Mouse (Mus musculus) midbrain, embryonic 10.5 days (tissue): Measurements from ENCODE around the gene Gsta4. TPM values are rescaled to one million over a fixed set of nuclear protein-coding genes. Genes with fewer than 3 reads are reported as not detected.
"Not testable (repeated sequence)": the region's sequence is repeated elsewhere in the genome, so short reads cannot be mapped to it uniquely, and the experiment has no call there.

Experiments used
- DNase-seq: peaks from one replicate; pipeline ENCODE4 v3.0.0-alpha.2; 2017; ENCODE audit warnings: low spot score
- H3K27ac ChIP-seq: fragments of 300-500 bp; sonication (generic); replicated peaks from 2 replicates; pipeline ENCODE4 v1.5.1; 2016; ENCODE audit warnings: mild to moderate bottlenecking
- H3K27me3 ChIP-seq: fragments of 300-500 bp; sonication (generic); 2 replicates; pipeline ENCODE4 v1.6.1; 2016; ENCODE audit warnings: low read depth, mild to moderate bottlenecking; ENCODE audit not compliant: poor library complexity, severe bottlenecking
- H3K36me3 ChIP-seq: fragments of 300-500 bp; sonication (generic); 2 replicates; pipeline ENCODE4 v1.6.1; 2016; ENCODE audit warnings: mild to moderate bottlenecking, moderate library complexity
- H3K4me1 ChIP-seq: fragments of 300-500 bp; sonication (generic); 2 replicates; pipeline ENCODE4 v1.6.1; 2016
- H3K4me3 ChIP-seq: fragments of 300-500 bp; sonication (generic); 2 replicates; pipeline ENCODE4 v1.5.1; 2016; ENCODE audit warnings: mild to moderate bottlenecking, moderate library complexity
- H3K9me3 ChIP-seq: fragments of 300-500 bp; sonication (generic); replicated peaks from 2 replicates; pipeline ENCODE4 v1.6.1; 2016; ENCODE audit warnings: mild to moderate bottlenecking
- WGBS: fragments of 180-500 bp; shearing (Covaris S2); methylation state at CpG from one replicate; pipeline ENCODE4 v1.1.7; 2016; 5-methylcytosine and 5-hydroxymethylcytosine counted together
- polyA plus RNA-seq: library from polyadenylated mRNA; unstranded; fragments of >200 nt; fragmentation: Nextera tagmentation; extraction: Ambion mirVana; gene quantifications from 2 replicates; pipeline ENCODE4 v1.2.1, GENCODE M21; 2016

The Gsta4 gene
- 35.6 and 53.6 TPM in 2 replicates for polyA plus RNA-seq

DNA sequence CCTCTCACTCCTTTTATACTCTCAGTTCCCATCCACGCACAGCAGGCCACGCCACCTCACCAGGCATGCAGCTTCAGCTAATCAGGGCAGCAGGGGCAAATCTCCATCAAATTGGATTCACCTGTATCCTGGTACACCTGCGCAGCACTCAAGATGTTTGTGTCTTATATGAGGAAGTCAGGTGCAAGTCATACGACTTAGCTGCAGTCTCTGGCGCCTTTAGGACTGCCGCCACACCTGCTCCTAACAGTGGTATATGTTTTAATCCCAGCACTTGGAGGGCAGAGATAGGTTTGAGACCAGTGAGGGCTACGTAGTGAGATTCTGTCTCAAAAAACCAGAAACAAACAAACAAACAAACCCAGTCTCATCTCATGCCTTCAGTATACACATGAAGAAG is at the start of gene Gsta4:
Gene Gsta4, plus strand, starts transcription at position 301 of the 400 bp plus-strand sequence.
- WGBS: 95% methylated on average over 5 of the region's 7 CpGs
- DNase-seq, H3K4me3 ChIP-seq, H3K27me3 ChIP-seq, H3K9me3 ChIP-seq, H3K36me3 ChIP-seq, H3K4me1 ChIP-seq, H3K27ac ChIP-seq: not testable (repeated sequence)

DNA sequence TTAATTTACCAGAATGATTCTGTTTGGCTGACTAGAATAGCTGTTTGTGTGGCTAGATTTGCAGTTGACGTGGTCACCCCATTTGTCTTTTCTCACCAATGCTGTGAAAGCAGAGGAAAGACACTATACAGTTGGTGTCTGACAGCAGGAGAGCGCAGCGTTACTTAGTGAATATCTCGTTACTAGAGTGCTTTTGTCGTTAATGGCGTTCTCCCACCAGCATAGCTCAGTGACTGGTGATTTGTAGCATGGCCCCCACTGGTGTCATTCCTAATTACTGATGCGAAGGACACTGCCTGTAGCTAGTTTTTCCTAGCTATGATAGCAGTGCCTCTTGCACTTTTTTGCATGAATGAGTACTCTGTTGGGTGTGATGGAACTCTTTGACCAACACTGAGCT is 46.9 kb upstream of the Gsta4 start:
- Histone ChIP-seq H3K4me1 (no peaks in the 10 kb centered on the region), H3K27me3 (no peaks in the 10 kb centered on the region), H3K4me3 (no peak overlapping the region), H3K9me3 (no peaks in the 10 kb centered on the region), H3K27ac (no peak overlapping the region), H3K36me3 (peaks cover 94% of the 10 kb centered on the region)
- DNase-seq: no peak
- 89% methylated on average over 7 of the region's 7 CpGs for WGBS

DNA sequence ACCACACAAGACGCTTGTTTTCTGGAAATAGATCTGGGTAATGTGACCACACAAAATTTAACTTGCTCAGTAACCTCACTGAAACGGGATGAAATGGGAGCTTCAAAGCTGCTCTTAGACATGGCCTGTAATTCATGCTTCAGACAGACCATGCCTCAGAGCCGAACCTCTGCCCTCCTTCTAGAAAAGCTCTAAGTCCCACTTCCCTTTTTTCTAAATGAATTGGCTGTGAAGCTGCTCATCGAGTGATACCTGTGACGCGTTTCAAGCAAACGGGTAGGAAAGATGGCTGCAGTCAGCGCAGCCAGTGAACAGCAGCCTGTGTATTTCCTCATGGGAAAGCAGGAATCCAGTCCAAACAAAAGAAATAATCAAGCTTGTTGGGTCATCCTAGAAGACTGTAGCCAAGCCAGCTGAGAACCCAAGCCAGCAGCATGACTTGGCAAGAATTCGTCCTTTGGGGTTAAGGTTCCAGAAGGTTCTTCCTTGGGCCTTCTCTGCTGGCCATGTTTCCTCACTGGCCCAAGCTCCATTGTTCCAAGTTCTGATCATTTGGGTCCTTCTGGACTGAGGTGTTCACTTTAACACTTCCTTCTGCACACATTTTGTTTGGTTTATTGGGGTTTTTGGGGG is 44.4 kb upstream of the Gsta4 start:
- H3K9me3 ChIP-seq: peaks cover 11% of the 10 kb centered on the region; the same call in 1 of the 2 replicates
- no peak overlapping the region for H3K4me3 ChIP-seq
- H3K4me1 ChIP-seq: no peaks in the 10 kb centered on the region
- H3K27me3 ChIP-seq: no peaks in the 10 kb centered on the region
- peaks cover 94% of the 10 kb centered on the region for H3K36me3 ChIP-seq
- H3K27ac ChIP-seq: no peak overlapping the region
- WGBS: 95% methylated on average over 9 of the region's 9 CpGs
- DNase-seq: no peak

DNA sequence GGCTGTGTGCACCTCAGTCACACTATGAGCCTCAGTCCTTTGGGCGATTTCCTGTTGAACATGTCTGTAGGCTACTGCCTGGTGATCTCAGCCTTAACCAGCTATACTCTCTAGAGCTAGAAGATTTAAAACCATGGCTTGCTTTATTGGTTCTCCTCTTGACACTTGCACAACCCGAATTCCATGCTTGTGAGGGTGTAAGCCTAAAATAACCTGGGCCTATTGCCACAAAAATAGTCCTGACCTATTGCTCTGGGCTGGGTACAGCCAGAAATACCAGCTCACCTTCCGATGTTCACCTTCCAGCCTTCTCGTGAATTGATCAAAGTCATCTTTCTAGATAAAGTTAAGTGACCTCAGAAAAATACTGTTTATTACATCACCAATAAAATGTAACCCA is 43.1 kb upstream of the Gsta4 start:
- no peak for DNase-seq
- Histone ChIP-seq H3K27me3 (no peaks in the 10 kb centered on the region), H3K4me1 (no peaks in the 10 kb centered on the region), H3K4me3 (no peak overlapping the region), H3K36me3 (peaks cover 94% of the 10 kb centered on the region), H3K27ac (no peak overlapping the region), H3K9me3 (peaks cover 11% of the 10 kb centered on the region; the same call in 1 of the 2 replicates)
- WGBS: 92% methylated on average over 4 of the region's 4 CpGs

DNA sequence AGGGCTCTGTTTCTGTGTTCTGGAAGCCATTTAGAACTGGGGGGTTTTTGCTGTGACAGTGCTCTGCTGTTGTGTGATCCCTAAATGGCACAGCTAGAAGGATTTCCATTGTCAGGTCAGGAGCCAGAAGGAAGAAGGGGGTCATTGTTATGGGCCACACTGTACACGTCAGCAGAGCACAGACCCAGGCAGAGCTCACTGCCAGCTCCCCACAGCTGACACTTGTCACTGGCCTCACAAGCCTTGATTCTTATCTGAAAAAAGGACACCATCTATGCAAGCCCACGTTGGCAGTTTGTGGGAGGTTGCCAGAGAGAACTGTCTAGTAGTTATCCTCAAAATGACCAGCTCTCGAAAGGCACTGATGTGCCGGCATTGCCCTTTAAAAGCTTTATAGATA is 36.5 kb upstream of the Gsta4 start:
- Histone ChIP-seq H3K27ac (no peak overlapping the region), H3K27me3 (no peaks in the 10 kb centered on the region), H3K4me1 (no peaks in the 10 kb centered on the region; the same call in 1 of the 2 replicates), H3K4me3 (no peak overlapping the region), H3K36me3 (peaks cover 93% of the 10 kb centered on the region), H3K9me3 (peaks cover 11% of the 10 kb centered on the region; the same call in 1 of the 2 replicates)
- 79% methylated on average over 4 of the region's 4 CpGs for WGBS
- no peak for DNase-seq

DNA sequence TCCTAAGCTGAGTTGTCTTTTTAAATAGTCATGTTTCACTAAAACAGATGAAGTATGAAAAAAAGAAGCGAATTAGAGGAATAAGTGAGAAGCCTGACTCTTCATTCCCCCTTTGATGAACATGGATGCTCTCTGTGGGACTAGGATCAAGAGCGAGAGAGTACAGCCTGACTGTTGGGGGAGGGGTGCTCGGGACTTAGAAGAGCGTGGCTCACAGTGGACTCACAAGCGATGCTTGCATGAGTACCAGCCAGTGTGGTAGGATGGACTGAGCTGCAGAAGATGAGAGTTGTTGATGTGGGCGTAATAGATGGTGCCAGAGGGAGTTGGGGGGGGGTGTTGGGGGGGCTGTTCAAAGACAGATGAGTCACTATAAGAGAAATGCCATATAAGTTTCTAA is 35.9 kb upstream of the Gsta4 start:
- Histone ChIP-seq H3K4me3 (no peak overlapping the region), H3K4me1 (no peaks in the 10 kb centered on the region; the same call in 1 of the 2 replicates), H3K27ac (no peak overlapping the region), H3K36me3 (peaks cover 93% of the 10 kb centered on the region), H3K9me3 (peaks cover 7% of the 10 kb centered on the region; the same call in 1 of the 2 replicates), H3K27me3 (no peaks in the 10 kb centered on the region)
- DNase-seq: no peak
- 84% methylated on average over 6 of the region's 6 CpGs for WGBS

DNA sequence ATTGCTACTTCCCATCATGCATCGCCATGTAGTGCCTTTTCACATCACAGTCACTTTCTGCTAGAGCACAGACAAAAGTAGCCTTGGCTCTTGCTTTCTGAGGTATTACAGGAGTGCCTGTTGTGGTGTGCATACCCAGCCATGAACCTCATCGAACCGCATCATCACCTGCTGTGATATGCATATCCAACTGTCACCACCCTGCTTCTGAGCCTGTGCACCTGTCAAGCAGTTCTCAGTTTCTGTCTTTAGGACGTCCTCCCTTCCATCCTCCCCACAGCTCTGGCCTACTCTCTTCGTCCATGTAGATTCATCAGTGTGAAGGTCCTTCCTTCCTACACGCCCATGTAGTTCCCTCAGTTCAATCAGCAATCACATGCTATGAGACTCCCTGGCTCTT is 34.4 kb upstream of the Gsta4 start:
- no peak overlapping the region for H3K4me3 ChIP-seq
- H3K27ac ChIP-seq: no peak overlapping the region
- no peak for DNase-seq
- no peaks in the 10 kb centered on the region; the same call in 1 of the 2 replicates for H3K4me1 ChIP-seq
- 92% methylated on average over 6 of the region's 6 CpGs for WGBS
- H3K36me3 ChIP-seq: peaks cover 91% of the 10 kb centered on the region
- no peaks in the 10 kb centered on the region for H3K27me3 ChIP-seq
- H3K9me3 ChIP-seq: no peaks in the 10 kb centered on the region

DNA sequence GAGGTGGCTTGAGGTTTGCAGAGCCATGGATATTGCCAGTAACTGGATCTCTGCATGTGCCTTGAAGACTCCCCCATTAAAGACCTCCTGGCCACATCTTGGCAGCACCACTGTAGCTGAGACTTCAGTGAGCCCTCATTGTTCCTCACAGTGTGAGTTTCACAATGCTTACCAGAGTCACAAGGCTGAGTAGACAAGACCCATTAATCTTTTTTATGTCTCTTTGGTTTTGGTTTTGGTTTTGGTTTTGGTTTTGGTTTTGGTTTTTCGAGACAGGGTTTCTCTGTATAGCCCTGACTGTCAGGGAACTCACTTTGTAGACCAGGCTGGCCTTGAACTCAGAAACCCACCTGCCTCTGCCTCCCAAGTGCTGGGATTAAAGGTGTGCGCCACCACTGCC is 32.8 kb upstream of the Gsta4 start:
- WGBS: 95% methylated on average over 2 of the region's 2 CpGs

DNA sequence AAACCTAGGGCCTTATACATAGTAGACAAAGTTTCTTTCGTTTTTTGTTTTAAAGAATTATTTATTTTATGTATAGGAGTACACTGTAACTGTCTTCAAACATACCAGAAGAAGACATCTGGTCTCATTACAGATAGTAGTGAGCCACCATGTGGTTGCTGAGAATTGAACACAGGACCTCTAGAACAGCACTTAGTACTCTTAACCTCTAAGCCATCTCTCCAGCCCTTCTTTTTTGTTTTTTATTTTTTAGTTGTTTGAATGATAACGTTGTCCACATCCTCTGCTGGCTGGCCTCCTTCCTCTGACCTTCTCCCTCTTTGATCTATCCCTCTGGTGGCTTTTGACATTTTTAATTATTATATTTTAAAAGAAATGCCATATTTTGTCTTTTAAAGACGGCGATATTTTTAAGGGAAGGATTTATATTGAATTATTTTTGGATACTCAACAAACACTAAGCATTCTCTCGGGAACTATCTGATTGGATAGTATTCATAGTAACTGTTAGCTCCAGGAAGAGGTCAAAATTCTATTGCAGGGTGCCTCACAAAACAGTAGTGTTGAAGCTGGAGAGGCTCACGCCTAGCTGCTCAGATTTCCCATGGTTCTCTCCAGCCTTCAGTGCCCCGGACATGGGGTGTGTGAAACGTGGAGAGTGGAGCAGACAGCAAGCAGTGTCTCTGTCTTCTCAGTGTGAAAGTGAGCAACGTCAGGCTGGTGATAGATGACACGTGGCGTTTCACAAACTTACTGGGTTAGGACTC is 28.2 kb upstream of the Gsta4 start:
- 91% methylated on average over 11 of the region's 11 CpGs for WGBS
- H3K36me3 ChIP-seq: peaks cover 94% of the 10 kb centered on the region
- no peak for DNase-seq

More for the DNA sequence above, 32.8 kb upstream of the Gsta4 start:
- H3K27ac ChIP-seq, H3K9me3 ChIP-seq, DNase-seq, H3K4me1 ChIP-seq, H3K27me3 ChIP-seq, H3K4me3 ChIP-seq: not testable (repeated sequence)
- peaks cover 91% of the 10 kb centered on the region for H3K36me3 ChIP-seq

DNA sequence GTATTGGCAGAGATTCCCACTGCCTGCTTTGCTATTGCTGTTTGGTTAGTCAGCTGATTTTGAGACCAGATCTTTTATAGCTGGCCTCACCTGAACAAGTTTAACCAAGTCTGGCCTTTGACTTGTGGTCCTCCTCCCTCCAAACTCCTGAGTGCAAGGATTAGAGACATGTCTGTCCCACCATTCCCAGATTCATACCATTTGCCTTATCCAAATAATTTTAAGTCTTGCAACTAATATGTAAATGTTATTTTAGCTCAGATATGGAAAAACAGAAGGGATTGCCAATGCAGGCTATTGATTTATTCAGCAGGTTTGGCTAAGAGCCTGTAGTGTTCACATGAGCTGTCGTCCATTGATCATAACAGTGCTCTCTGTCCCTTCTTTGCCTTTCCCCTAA is 25.4 kb upstream of the Gsta4 start:
- H3K27ac ChIP-seq: no peak overlapping the region
- H3K9me3 ChIP-seq: no peaks in the 10 kb centered on the region
- WGBS: 89% methylated on average over 1 of the region's 1 CpGs
- H3K36me3 ChIP-seq: peaks cover 94% of the 10 kb centered on the region
- no peak for DNase-seq
- no peak overlapping the region for H3K4me3 ChIP-seq
- no peaks in the 10 kb centered on the region for H3K4me1 ChIP-seq
- no peaks in the 10 kb centered on the region for H3K27me3 ChIP-seq

More for the DNA sequence above, 28.2 kb upstream of the Gsta4 start:
- H3K27me3 ChIP-seq: no peaks in the 10 kb centered on the region
- H3K4me1 ChIP-seq: no peaks in the 10 kb centered on the region
- no peak overlapping the region for H3K27ac ChIP-seq
- H3K9me3 ChIP-seq: no peaks in the 10 kb centered on the region
- H3K4me3 ChIP-seq: no peak overlapping the region

DNA sequence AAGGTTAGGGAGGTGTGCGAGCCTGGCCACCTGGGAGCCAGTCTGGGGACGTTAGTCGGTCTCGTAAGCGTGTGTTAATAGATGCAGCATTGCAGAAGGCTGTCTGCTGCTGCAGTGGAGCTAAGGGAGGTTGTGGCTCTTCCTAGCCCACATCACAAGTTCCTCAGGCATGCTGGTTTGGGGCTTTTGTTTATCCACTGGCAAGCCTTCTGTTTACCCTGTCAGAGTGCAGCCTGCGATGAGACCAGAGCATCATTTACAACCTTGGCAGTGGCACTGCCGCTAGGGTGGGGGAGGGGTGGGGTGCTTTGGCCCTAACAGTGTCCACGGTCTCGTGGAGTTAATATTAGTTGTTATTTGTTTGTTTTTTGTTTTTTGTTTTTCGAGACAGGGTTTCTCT is 19.3 kb upstream of the Gsta4 start:
- WGBS: 88% methylated on average over 10 of the region's 10 CpGs
- no peak for DNase-seq
- Histone ChIP-seq H3K4me1 (no peaks in the 10 kb centered on the region), H3K36me3 (peaks cover 96% of the 10 kb centered on the region), H3K9me3 (no peaks in the 10 kb centered on the region), H3K27me3 (no peaks in the 10 kb centered on the region), H3K27ac (no peak overlapping the region), H3K4me3 (no peak overlapping the region)

DNA sequence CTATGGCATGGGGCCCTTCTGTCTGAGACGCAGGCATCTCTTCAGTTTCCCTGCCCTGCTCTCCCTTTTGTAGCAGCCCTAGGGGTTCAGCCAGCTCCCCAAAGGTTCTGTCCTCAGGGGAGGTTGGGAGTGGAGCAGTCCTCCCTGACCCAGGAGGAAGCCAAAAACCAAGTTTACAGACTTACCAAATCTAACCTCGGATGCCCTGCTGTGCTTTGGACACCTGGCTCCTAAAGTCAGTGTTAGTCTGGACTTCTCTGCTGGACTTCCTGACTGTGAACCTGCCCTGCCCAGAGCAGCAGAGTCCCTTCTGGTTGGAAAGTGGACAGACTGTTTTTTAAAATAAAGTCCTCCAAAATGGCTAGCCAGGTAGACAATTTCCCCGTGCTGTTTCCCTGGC is 17.8 kb upstream of the Gsta4 start:
- H3K4me1 ChIP-seq: no peaks in the 10 kb centered on the region
- H3K27me3 ChIP-seq: no peaks in the 10 kb centered on the region
- DNase-seq: no peak
- 92% methylated on average over 3 of the region's 3 CpGs for WGBS
- H3K27ac ChIP-seq: no peak overlapping the region
- H3K9me3 ChIP-seq: no peaks in the 10 kb centered on the region
- H3K36me3 ChIP-seq: peaks cover 96% of the 10 kb centered on the region
- no peak overlapping the region for H3K4me3 ChIP-seq

DNA sequence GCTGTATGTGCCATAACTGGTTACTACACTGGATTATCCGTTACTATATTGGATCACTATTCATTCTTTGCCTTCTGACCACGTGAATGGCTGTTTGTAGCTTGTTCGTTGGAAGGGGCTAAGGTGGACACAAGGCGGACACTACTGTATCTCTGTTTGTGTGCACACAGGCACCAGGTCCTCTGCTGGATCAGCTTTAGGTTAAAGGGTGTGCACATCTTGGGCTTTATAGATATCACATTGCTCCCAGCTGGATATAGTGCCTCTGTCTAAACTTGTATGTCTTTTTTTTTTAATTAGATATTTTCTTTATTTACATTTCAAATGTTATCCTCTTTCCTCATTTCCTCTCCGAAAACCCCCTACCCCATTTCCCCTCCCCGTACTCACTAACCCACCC is 17.1 kb upstream of the Gsta4 start:
- no peak for DNase-seq
- Histone ChIP-seq H3K36me3 (peaks cover 92% of the 10 kb centered on the region), H3K4me3 (no peak overlapping the region), H3K9me3 (no peaks in the 10 kb centered on the region), H3K27ac (no peak overlapping the region), H3K27me3 (no peaks in the 10 kb centered on the region), H3K4me1 (no peaks in the 10 kb centered on the region)
- 92% methylated on average over 6 of the region's 6 CpGs for WGBS
